Mouse (Mus musculus) brain, embryonic 14.5 days (tissue): ENCODE measurements around the gene Efl1. TPM values are rescaled to one million over a fixed set of nuclear protein-coding genes. Genes with fewer than 3 reads are reported as not detected.
"Not testable (repeated sequence)": the region's sequence is repeated elsewhere in the genome, so short reads cannot be mapped to it uniquely, and the experiment has no call there.

Experiments used
- DNase-seq: peaks from one replicate; pipeline ENCODE4 v3.0.0-alpha.2; 2011; ENCODE audit warnings: low read depth
- CTCF ChIP-seq: fragments of 200-500 bp; IDR thresholded peaks from 2 replicates; pipeline ENCODE4 v1.5.1; 2012; ENCODE audit warnings: inconsistent platforms, mild to moderate bottlenecking, moderate library complexity, borderline replicate concordance; ENCODE audit not compliant: insufficient read depth, insufficient read length; ENCODE audit errors: extremely low read depth
- POLR2A ChIP-seq: fragments of 200-500 bp; IDR thresholded peaks from 2 replicates; pipeline ENCODE4 v1.6.1; 2012; ENCODE audit warnings: mild to moderate bottlenecking, inconsistent platforms, borderline replicate concordance; ENCODE audit not compliant: poor library complexity, insufficient read depth, insufficient read length, severe bottlenecking; ENCODE audit errors: extremely low read depth
- polyA plus RNA-seq: library from polyadenylated mRNA; depleted of rRNA; stranded (reverse); fragments of >200 nt; gene quantifications from 2 replicates; pipeline ENCODE4 v1.2.3, GENCODE M21; 2012

Gene Efl1
- polyA plus RNA-seq, 1 experiment = 11.2 TPM

- TF ChIP-seq CTCF (no peak), POLR2A (no peak)
Measured at GRCm38 (mm10) chr7:82744167-82744715, 95.8 kb downstream of the Efl1 start.

GRCm38 (mm10) chr7:82748812-82749211 lies 100.4 kb downstream of the Efl1 start:
- TF ChIP-seq CTCF = no peak
- TF ChIP-seq POLR2A = no peak
- DNase-seq = no peak

More at GRCm38 (mm10) chr7:82744167-82744715, 95.8 kb downstream of the Efl1 start:
- DNase-seq = peak; percentile 35

GRCm38 (mm10) chr7:82749239-82749638 lies 100.8 kb downstream of the Efl1 start:
- TF ChIP-seq POLR2A (no peak), CTCF (no peak)

GRCm38 (mm10) chr7:82752171-82753085 lies 104.0 kb downstream of the Efl1 start:
- DNase-seq = peak; percentile 27

More at GRCm38 (mm10) chr7:82749239-82749638, 100.8 kb downstream of the Efl1 start:
- no peak for DNase-seq

GRCm38 (mm10) chr7:82755602-82756155 lies 107.3 kb downstream of the Efl1 start:
- TF ChIP-seq CTCF = no peak
- no peak for TF ChIP-seq POLR2A
- no peak for DNase-seq

More at GRCm38 (mm10) chr7:82752171-82753085, 104.0 kb downstream of the Efl1 start:
- TF ChIP-seq CTCF (no peak), POLR2A (no peak)

- TF ChIP-seq CTCF (no peak), POLR2A (no peak)
- DNase-seq = no peak
Measured at GRCm38 (mm10) chr7:82758521-82758920, 110.1 kb downstream of the Efl1 start.

GRCm38 (mm10) chr7:82759091-82759490 lies 110.7 kb downstream of the Efl1 start:
- DNase-seq = no peak
- TF ChIP-seq CTCF (no peak), POLR2A (no peak)

GRCm38 (mm10) chr7:82764951-82765350 lies 116.5 kb downstream of the Efl1 start:
- TF ChIP-seq CTCF (no peak), POLR2A (no peak)
- DNase-seq = no peak

- no peak for TF ChIP-seq CTCF
- TF ChIP-seq POLR2A = no peak
- no peak for DNase-seq
Measured at GRCm38 (mm10) chr7:82766623-82767022, 118.2 kb downstream of the Efl1 start.

GRCm38 (mm10) chr7:82770207-82770606 lies 121.8 kb downstream of the Efl1 start:
- peak; percentile 22; the same call in 1 of the 2 replicates for TF ChIP-seq CTCF
- TF ChIP-seq POLR2A = no peak
- peak; percentile 45 for DNase-seq

- not testable (repeated sequence) for DNase-seq
Measured at GRCm38 (mm10) chr7:82770957-82771660, 122.7 kb downstream of the Efl1 start.

- not testable (repeated sequence) for DNase-seq
Measured at GRCm38 (mm10) chr7:82771661-82772021, 123.2 kb downstream of the Efl1 start.
